Mouse (Mus musculus) myocyte (in vitro differentiated cells): Measurements from ENCODE around the gene Tgm5. TPM values are rescaled to one million over a fixed set of nuclear protein-coding genes. Genes with fewer than 3 reads are reported as not detected.
"Not testable (repeated sequence)": the region's sequence is repeated elsewhere in the genome, so short reads cannot be mapped to it uniquely, and the experiment has no call there.

ENCODE experiments used
- H3K27me3 ChIP-seq: one replicate; pipeline ENCODE4 v1.6.1; 2011; ENCODE audit not compliant: control insufficient read depth, insufficient read depth, insufficient read length
- H3K36me3 ChIP-seq: one replicate; pipeline ENCODE4 v1.6.1; 2011; ENCODE audit not compliant: control insufficient read depth, insufficient read depth
- H3K4me2 ChIP-seq: one replicate; pipeline ENCODE4 v1.6.1; 2011; ENCODE audit warnings: low read depth, control low read depth
- H3K4me3 ChIP-seq: one replicate; pipeline ENCODE4 v1.5.1; 2011; ENCODE audit warnings: mild to moderate bottlenecking, control low read depth, moderate library complexity
- H3K79me2 ChIP-seq: one replicate; pipeline ENCODE4 v1.6.1; 2011; ENCODE audit not compliant: control insufficient read depth, insufficient read depth
- H3ac ChIP-seq: one replicate; pipeline ENCODE4 v1.6.1; 2011; ENCODE audit not compliant: control insufficient read depth, insufficient read length
- CEBPB ChIP-seq: IDR thresholded peaks from 2 replicates; pipeline ENCODE4 v1.6.1; 2011; ENCODE audit warnings: mild to moderate bottlenecking, moderate library complexity; ENCODE audit not compliant: poor library complexity, insufficient read depth, severe bottlenecking
- E2F4 ChIP-seq: IDR thresholded peaks from one replicate; pipeline ENCODE4 v1.6.1; 2011; ENCODE audit warnings: mild to moderate bottlenecking, control low read depth, moderate library complexity; ENCODE audit not compliant: insufficient read depth
- MAX ChIP-seq: IDR thresholded peaks from one replicate; pipeline ENCODE4 v1.6.1; 2011; ENCODE audit warnings: low read depth, mild to moderate bottlenecking, control low read depth
- MYOD1 ChIP-seq, 3 experiments: IDR thresholded peaks; one replicate each; pipeline ENCODE4 v1.6.1; 2011; ENCODE audit warnings: control low read depth in 2 of 3, low read depth in 2 of 3, mild to moderate bottlenecking in 2 of 3, moderate library complexity in 1 of 3; ENCODE audit not compliant: insufficient read length in 2 of 3, control insufficient read depth in 1 of 3
- MYOG ChIP-seq, 3 experiments: IDR thresholded peaks; one replicate each; pipeline ENCODE4 v1.6.1; 2011; ENCODE audit warnings: control low read depth in 2 of 3, low read depth in 2 of 3, mild to moderate bottlenecking in 2 of 3; ENCODE audit not compliant: insufficient read length in 2 of 3, control insufficient read depth in 1 of 3, insufficient read depth in 1 of 3
- POLR2A ChIP-seq: IDR thresholded peaks from one replicate; pipeline ENCODE4 v1.6.1; 2011; ENCODE audit warnings: low read depth, mild to moderate bottlenecking, control low read depth, moderate library complexity; ENCODE audit not compliant: insufficient read length
- POLR2AphosphoS2 ChIP-seq: IDR thresholded peaks from one replicate; pipeline ENCODE4 v1.6.1; 2011; ENCODE audit warnings: low read depth, control low read depth; ENCODE audit not compliant: insufficient read length
- REST ChIP-seq: IDR thresholded peaks from one replicate; pipeline ENCODE4 v1.6.1; 2011; ENCODE audit warnings: mild to moderate bottlenecking, control low read depth, moderate library complexity; ENCODE audit not compliant: insufficient read depth, insufficient read length
- SRF ChIP-seq: IDR thresholded peaks from one replicate; pipeline ENCODE4 v1.6.1; 2011; ENCODE audit warnings: low read depth; ENCODE audit not compliant: control insufficient read depth, insufficient read length
- TCF12 ChIP-seq: IDR thresholded peaks from one replicate; pipeline ENCODE4 v1.6.1; 2011; ENCODE audit warnings: mild to moderate bottlenecking, control low read depth; ENCODE audit not compliant: poor library complexity, insufficient read depth, severe bottlenecking
- TCF3 ChIP-seq: IDR thresholded peaks from one replicate; pipeline ENCODE4 v1.6.1; 2011; ENCODE audit warnings: low read depth, control low read depth; ENCODE audit not compliant: insufficient read length
- USF1 ChIP-seq: IDR thresholded peaks from one replicate; pipeline ENCODE4 v1.6.1; 2011; ENCODE audit warnings: low read depth, mild to moderate bottlenecking, control low read depth, moderate library complexity
- polyA plus RNA-seq: library from polyadenylated mRNA; unstranded; fragments of >200 nt; fragmentation: generic; extraction: Trizol; gene quantifications from one replicate; pipeline ENCODE4 v1.2.1, GENCODE M21; 2012; ENCODE audit warnings: missing spikeins

Tgm5 gene
- polyA plus RNA-seq, 1 experiment: 0.54 TPM

GRCm38 (mm10) chr2:121004018-121004811 is 81.4 kb downstream of the Tgm5 start:
- Histone ChIP-seq H3ac (no peak overlapping the region), H3K79me2 (no peaks in the 10 kb centered on the region), H3K4me3 (no peak overlapping the region), H3K4me2 (no peak overlapping the region), H3K27me3 (no peaks in the 10 kb centered on the region), H3K36me3 (peaks cover 7% of the 10 kb centered on the region)
- TF ChIP-seq POLR2AphosphoS2 (no peak), USF1 (no peak), MAX (no peak), E2F4 (no peak), POLR2A (no peak), MYOD1 (IDR thresholded peaks at IDR 0.05; ENCODE audit: control insufficient read depth in 1 of 3, insufficient read length in 2 of 3, low read depth in 2 of 3) (no peak), REST (no peak), MYOG (IDR thresholded peaks at IDR 0.05; ENCODE audit: control insufficient read depth in 1 of 3, insufficient read depth in 1 of 3, insufficient read length in 2 of 3, low read depth in 2 of 3) (no peak), SRF (no peak)

- H3ac ChIP-seq: no peak overlapping the region
- TF ChIP-seq USF1: no peak
- no peak for TF ChIP-seq MYOD1 (IDR thresholded peaks at IDR 0.05; ENCODE audit: control insufficient read depth in 1 of 3, insufficient read length in 2 of 3, low read depth in 2 of 3)
- no peak for TF ChIP-seq POLR2AphosphoS2
- TF ChIP-seq TCF3: no peak
- no peak for TF ChIP-seq MAX
- no peak for TF ChIP-seq CEBPB
- no peak for TF ChIP-seq TCF12
- no peak for TF ChIP-seq SRF
- TF ChIP-seq E2F4: no peak
- no peak for TF ChIP-seq MYOG (IDR thresholded peaks at IDR 0.05; ENCODE audit: control insufficient read depth in 1 of 3, insufficient read depth in 1 of 3, insufficient read length in 2 of 3, low read depth in 2 of 3)
- H3K4me2 ChIP-seq: no peak overlapping the region
- peaks cover 12% of the 10 kb centered on the region for H3K36me3 ChIP-seq
- no peaks in the 10 kb centered on the region for H3K27me3 ChIP-seq
- H3K79me2 ChIP-seq: no peaks in the 10 kb centered on the region
- H3K4me3 ChIP-seq: no peak overlapping the region
Observed at GRCm38 (mm10) chr2:121003586-121003985, 82.1 kb downstream of the Tgm5 start.

- Histone ChIP-seq H3K4me2 (no peak overlapping the region), H3K4me3 (no peak overlapping the region), H3K79me2 (no peaks in the 10 kb centered on the region), H3K27me3 (no peaks in the 10 kb centered on the region), H3K36me3 (peaks cover 23% of the 10 kb centered on the region), H3ac (no peak overlapping the region)
- no peak for TF ChIP-seq TCF3
- TF ChIP-seq E2F4: no peak
- TF ChIP-seq MAX: no peak
- no peak for TF ChIP-seq POLR2AphosphoS2
- TF ChIP-seq MYOD1 (IDR thresholded peaks at IDR 0.05; ENCODE audit: control insufficient read depth in 1 of 3, insufficient read length in 2 of 3, low read depth in 2 of 3): no peak
- TF ChIP-seq MYOG (IDR thresholded peaks at IDR 0.05; ENCODE audit: control insufficient read depth in 1 of 3, insufficient read depth in 1 of 3, insufficient read length in 2 of 3, low read depth in 2 of 3): no peak
- no peak for TF ChIP-seq POLR2A
- no peak for TF ChIP-seq SRF
- no peak for TF ChIP-seq USF1
- no peak for TF ChIP-seq CEBPB
- TF ChIP-seq REST: no peak
- no peak for TF ChIP-seq TCF12
Observed at GRCm38 (mm10) chr2:120998863-120999262, 86.8 kb downstream of the Tgm5 start.

GRCm38 (mm10) chr2:120996607-120997006 is 89.0 kb downstream of the Tgm5 start:
- H3K4me2 ChIP-seq, H3K4me3 ChIP-seq, H3K79me2 ChIP-seq, H3ac ChIP-seq, H3K27me3 ChIP-seq: not testable (repeated sequence)
- H3K36me3 ChIP-seq: peaks cover 23% of the 10 kb centered on the region

Other genes with a start within 250 kb of the Tgm5 start
- 5.0 TPM for gene Cdan1, start 235.7 kb downstream of the Tgm5 start, polyA plus RNA-seq
- 2.4 TPM for gene Ttbk2, start 235.2 kb downstream of the Tgm5 start, polyA plus RNA-seq
- gene Ubr1, start 115.1 kb downstream of the Tgm5 start, polyA plus RNA-seq: 5.8 TPM
- gene Tmem62, start 108.8 kb downstream of the Tgm5 start, polyA plus RNA-seq: 11.3 TPM
- gene Ccndbp1, start 77.4 kb downstream of the Tgm5 start, polyA plus RNA-seq: 48.4 TPM
- not detected for gene Epb42, start 48.8 kb downstream of the Tgm5 start, polyA plus RNA-seq
- not detected for gene Tgm7, start 24.0 kb upstream of the Tgm5 start, polyA plus RNA-seq
- gene Adal, start 54.6 kb upstream of the Tgm5 start, polyA plus RNA-seq: 1.5 TPM
- gene Lcmt2, start 54.8 kb upstream of the Tgm5 start, polyA plus RNA-seq: 2.9 TPM
- gene Tubgcp4, start 84.8 kb upstream of the Tgm5 start, polyA plus RNA-seq: 12.7 TPM
- 3.2 TPM for gene Zscan29, start 85.3 kb upstream of the Tgm5 start, polyA plus RNA-seq
- 22.7 TPM for gene Trp53bp1, start 185.6 kb upstream of the Tgm5 start, polyA plus RNA-seq
- gene Map1a, start 203.8 kb upstream of the Tgm5 start, polyA plus RNA-seq: 40.7 TPM